Mouse (Mus musculus): ENCODE results near the gene Gtf2i. TPM values are rescaled to one million over a fixed set of nuclear protein-coding genes. Genes with fewer than 3 reads are reported as not detected.
A peak's percentile ranks its signal among the peaks of the same experiment; 100 is the strongest.

Gene Gtf2i
- polyA plus RNA-seq, 1 experiment from 2014 or later: 29.8 TPM

- Histone ChIP-seq H3K4me1 (ENCODE audit: insufficient read depth) (peaks cover 21% of the 10 kb centered on the region), H3K4me2 (ENCODE audit: low read depth, low read length) (no peak overlapping the region), H3K36me3 (replicated peaks; ENCODE audit: insufficient read depth, low read length) (no peaks in the 10 kb centered on the region), H3K9ac (replicated peaks) (no peak overlapping the region), H3K4me3 (ENCODE audit: low read depth, low read length) (no peak overlapping the region), H3K27me3 (ENCODE audit: insufficient read depth, low read length) (no peaks in the 10 kb centered on the region), H3K9me3 (ENCODE audit: low read length) (no peaks in the 10 kb centered on the region), H3K27ac (ENCODE audit: low read depth) (peak overlapping the region; percentile 100)
- no peak for ATAC-seq
- 56% methylated on average over 7 of the region's 7 CpGs for WGBS (ENCODE audit: insufficient replicate concordance)
- TF ChIP-seq EP300 (IDR thresholded peaks at IDR 0.05; ENCODE audit: low read depth) (no peak), CTCF (IDR thresholded peaks at IDR 0.05; ENCODE audit: low read depth) (no peak)
- no peak for DNase-seq
These were observed 2.2 kb upstream of the Gtf2i start for GRCm38 (mm10) chr5:134316721-134317120.

- Histone ChIP-seq H3K4me2 (ENCODE audit: low read depth, low read length) (peak overlapping the region; percentile 91), H3K27me3 (ENCODE audit: insufficient read depth, low read length) (no peaks in the 10 kb centered on the region), H3K36me3 (replicated peaks; ENCODE audit: insufficient read depth, low read length) (peaks cover 6% of the 10 kb centered on the region), H3K9me3 (ENCODE audit: low read length) (no peaks in the 10 kb centered on the region), H3K9ac (replicated peaks) (peak overlapping the region; percentile 95), H3K4me3 (ENCODE audit: low read depth, low read length) (peak overlapping the region; percentile 94), H3K27ac (ENCODE audit: low read depth) (peak overlapping the region; percentile 100), H3K4me1 (ENCODE audit: insufficient read depth) (peaks cover 24% of the 10 kb centered on the region)
- TF ChIP-seq CTCF (IDR thresholded peaks at IDR 0.05; ENCODE audit: low read depth) (peak; percentile 27; the same call in 1 of the 2 replicates), EP300 (IDR thresholded peaks at IDR 0.05; ENCODE audit: low read depth) (peak; percentile 20; the same call in 1 of the 2 replicates)
- ATAC-seq (no peak), DNase-seq (peak; percentile 44)
- 5% methylated on average over 25 of the region's 25 CpGs for WGBS (ENCODE audit: insufficient replicate concordance)
These were observed 1.2 kb upstream of the Gtf2i start for GRCm38 (mm10) chr5:134315623-134316350.

DNA sequence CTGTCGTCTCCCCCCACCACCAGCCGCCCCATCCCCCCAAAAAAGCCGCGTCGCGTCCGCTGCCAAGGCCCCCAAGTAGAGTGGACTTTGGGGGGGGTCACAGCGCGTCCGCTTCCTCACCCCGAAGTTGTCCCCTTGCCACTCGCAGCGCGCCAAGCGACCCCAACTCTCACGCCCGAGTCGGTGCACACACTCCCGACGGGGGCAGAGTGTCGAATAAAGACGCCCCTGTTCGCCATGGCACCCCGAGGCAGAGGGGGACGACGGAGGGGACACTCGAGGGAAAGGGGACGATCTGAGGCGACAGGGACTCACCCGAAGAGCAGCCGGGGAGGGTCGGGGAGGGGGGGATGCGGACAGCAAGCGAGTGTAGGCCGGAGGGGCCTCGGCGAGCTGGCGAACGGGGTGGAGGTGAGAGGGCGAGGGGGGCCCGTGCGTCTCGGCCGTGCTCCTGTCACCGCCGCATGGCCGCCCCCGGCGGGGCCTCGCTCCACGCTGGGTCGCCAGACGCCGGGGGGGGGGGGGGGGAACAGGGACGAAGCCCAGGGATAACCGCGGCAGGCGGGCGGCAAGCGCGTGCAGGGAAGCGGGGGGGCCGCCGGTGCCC is 389 bp downstream of the Gtf2i start:
- peak overlapping the region; percentile 100 for H3K27ac ChIP-seq (ENCODE audit: low read depth)

GRCm38 (mm10) chr5:134313451-134314067 is 1.0 kb downstream of the Gtf2i start:
- WGBS (ENCODE audit: insufficient replicate concordance): 1% methylated on average over 68 of the region's 68 CpGs

More for the DNA sequence above, 389 bp downstream of the Gtf2i start:
- TF ChIP-seq EP300 (IDR thresholded peaks at IDR 0.05; ENCODE audit: low read depth) (no peak), CTCF (IDR thresholded peaks at IDR 0.05; ENCODE audit: low read depth) (no peak)
- under 1% methylated on average over 49 of the region's 64 CpGs for WGBS (ENCODE audit: insufficient replicate concordance)
- Histone ChIP-seq H3K9me3 (ENCODE audit: low read length) (no peaks in the 10 kb centered on the region), H3K27me3 (ENCODE audit: insufficient read depth, low read length) (no peaks in the 10 kb centered on the region), H3K36me3 (replicated peaks; ENCODE audit: insufficient read depth, low read length) (peaks cover 20% of the 10 kb centered on the region), H3K4me3 (ENCODE audit: low read depth, low read length) (peak overlapping the region; percentile 94), H3K9ac (replicated peaks) (peak overlapping the region; percentile 95), H3K4me1 (ENCODE audit: insufficient read depth) (peaks cover 24% of the 10 kb centered on the region), H3K4me2 (ENCODE audit: low read depth, low read length) (peak overlapping the region; percentile 91)
- ATAC-seq (peak; percentile 30), DNase-seq (peak; percentile 77)

GRCm38 (mm10) chr5:134312691-134313450 is 1.7 kb downstream of the Gtf2i start:
- Histone ChIP-seq H3K4me2 (ENCODE audit: low read depth, low read length) (peak overlapping the region; percentile 91), H3K4me1 (ENCODE audit: insufficient read depth) (peaks cover 24% of the 10 kb centered on the region), H3K4me3 (ENCODE audit: low read depth, low read length) (peak overlapping the region; percentile 94), H3K36me3 (replicated peaks; ENCODE audit: insufficient read depth, low read length) (peaks cover 20% of the 10 kb centered on the region), H3K27me3 (ENCODE audit: insufficient read depth, low read length) (no peaks in the 10 kb centered on the region), H3K9me3 (ENCODE audit: low read length) (no peaks in the 10 kb centered on the region), H3K9ac (replicated peaks) (peak overlapping the region; percentile 95), H3K27ac (ENCODE audit: low read depth) (peak overlapping the region; percentile 100)
- ATAC-seq (no peak), DNase-seq (no peak)
- 5% methylated on average over 19 of the region's 19 CpGs for WGBS (ENCODE audit: insufficient replicate concordance)
- no peak for TF ChIP-seq EP300 (IDR thresholded peaks at IDR 0.05; ENCODE audit: low read depth)
- no peak for TF ChIP-seq CTCF (IDR thresholded peaks at IDR 0.05; ENCODE audit: low read depth)

More at GRCm38 (mm10) chr5:134313451-134314067, 1.0 kb downstream of the Gtf2i start:
- H3K9ac ChIP-seq (replicated peaks): peak overlapping the region; percentile 95
- DNase-seq (peak; percentile 95), ATAC-seq (peak; percentile 84)
- H3K27ac ChIP-seq (ENCODE audit: low read depth): peak overlapping the region; percentile 100
- peaks cover 20% of the 10 kb centered on the region for H3K36me3 ChIP-seq (replicated peaks; ENCODE audit: insufficient read depth, low read length)
- H3K4me1 ChIP-seq (ENCODE audit: insufficient read depth): peaks cover 24% of the 10 kb centered on the region
- H3K4me3 ChIP-seq (ENCODE audit: low read depth, low read length): peak overlapping the region; percentile 94
- no peaks in the 10 kb centered on the region for H3K9me3 ChIP-seq (ENCODE audit: low read length)
- H3K4me2 ChIP-seq (ENCODE audit: low read depth, low read length): peak overlapping the region; percentile 91
- no peaks in the 10 kb centered on the region for H3K27me3 ChIP-seq (ENCODE audit: insufficient read depth, low read length)
- TF ChIP-seq CTCF (IDR thresholded peaks at IDR 0.05; ENCODE audit: low read depth): no peak
- TF ChIP-seq EP300 (IDR thresholded peaks at IDR 0.05; ENCODE audit: low read depth): no peak
